Mouse (Mus musculus): ENCODE measurements at regions not wholly inside any gene's neighbourhood (a gene's known extent, or its start where the extent isn't known, plus 50 kb on each side); places are given as distances from the start of the nearest gene placed in this dataset.
A peak's percentile ranks its signal among the peaks of the same experiment; 100 is the strongest.

- no peaks in the 10 kb centered on the region for H3K27me3 ChIP-seq (replicated peaks)
- no peaks in the 10 kb centered on the region for H3K79me2 ChIP-seq (replicated peaks; ENCODE audit: control insufficient read depth, extremely low read depth, insufficient read depth, poor library complexity, severe bottlenecking)
- DNase-seq (ENCODE audit: extremely low read depth) = no peak
- no peaks in the 10 kb centered on the region for H3K36me3 ChIP-seq (replicated peaks in 1 of 2; ENCODE audit: control insufficient read depth in 1 of 2, insufficient read depth in 1 of 2, low read length in 1 of 2)
- H3K9ac ChIP-seq (ENCODE audit: insufficient read depth, low read depth) = no peak overlapping the region
- H3K4me1 ChIP-seq (ENCODE audit: control insufficient read depth in 1 of 2, insufficient read depth in 2 of 2) = peaks cover 5 to 26% of the 10 kb centered on the region in 2 experiments; a peak in 3 of 4 replicates
- H3K4me2 ChIP-seq (ENCODE audit: insufficient read depth, low read depth, poor library complexity, severe bottlenecking) = no peak overlapping the region
- dilution Hi-C loops (cut with MboI; ENCODE audit: extremely low pct_ligation_motif_present, extremely low pct_unique_long_range_greater_than_20kb, low sequenced_read_pairs) = no loop called here
- no peak for TF ChIP-seq ZKSCAN1 (IDR thresholded peaks at IDR 0.05; ENCODE audit: borderline replicate concordance, low read depth, low read length)
- no peak for TF ChIP-seq ZC3H11A (IDR thresholded peaks at IDR 0.05; ENCODE audit: low read depth, low read length)
- TF ChIP-seq JUN (IDR thresholded peaks at IDR 0.05; ENCODE audit: insufficient read depth, low read depth, low read length) = no peak
- no peak for TF ChIP-seq MXI1 (IDR thresholded peaks at IDR 0.05; ENCODE audit: low read depth, low read length)
- TF ChIP-seq E2F4 (IDR thresholded peaks at IDR 0.05; ENCODE audit: insufficient replicate concordance, low read depth, low read length) = no peak
- TF ChIP-seq NELFE (IDR thresholded peaks at IDR 0.05; ENCODE audit: low read depth, low read length) = no peak
- TF ChIP-seq TCF12 (IDR thresholded peaks at IDR 0.05; ENCODE audit: low read depth, low read length) = no peak
- TF ChIP-seq CHD1 (IDR thresholded peaks at IDR 0.05; ENCODE audit: low read depth, low read length) = no peak
- no peak for TF ChIP-seq RAD21 (IDR thresholded peaks at IDR 0.05; ENCODE audit: low read depth, low read length)
- no peak for TF ChIP-seq SMC3 (IDR thresholded peaks at IDR 0.05; ENCODE audit: low read depth, low read length)
- no peak for TF ChIP-seq RCOR1 (conservative IDR thresholded peaks at IDR 0.05; ENCODE audit: low read depth, low read length)
- TF ChIP-seq PAX5 (IDR thresholded peaks at IDR 0.05; ENCODE audit: low read length) = no peak
- no peak for TF ChIP-seq MAZ (IDR thresholded peaks at IDR 0.05; ENCODE audit: low read depth, low read length)
- no peak for TF ChIP-seq MYC (IDR thresholded peaks at IDR 0.05; ENCODE audit: low read depth, low read length)
- no peak for TF ChIP-seq ETS1 (conservative IDR thresholded peaks at IDR 0.05; ENCODE audit: low read depth, low read length)
- TF ChIP-seq JUND (conservative IDR thresholded peaks at IDR 0.05; ENCODE audit: low read depth, low read length) = no peak
- no peak for TF ChIP-seq POLR2AphosphoS2 (IDR thresholded peaks at IDR 0.05; ENCODE audit: low read depth, low read length)
- TF ChIP-seq TBP (conservative IDR thresholded peaks at IDR 0.05; ENCODE audit: low read depth, low read length) = no peak
- TF ChIP-seq ELF1 (IDR thresholded peaks at IDR 0.05; ENCODE audit: low read depth, low read length) = no peak
- no peak overlapping the region for H3K27ac ChIP-seq (ENCODE audit: insufficient read depth, low read depth)
- no peak overlapping the region for H3K4me3 ChIP-seq (replicated peaks in 1 of 3; ENCODE audit: low read depth in 2 of 3, low read length in 2 of 3, poor library complexity in 1 of 3)
- in situ Hi-C loops (cut with MboI; ENCODE audit: low pct_ligation_motif_present, low pct_unique_long_range_greater_than_20kb, low sequenced_read_pairs) = no loop called here
- H3K9me3 ChIP-seq (replicated peaks; ENCODE audit: low read length) = peaks cover 5% of the 10 kb centered on the region
Observed at GRCm38 (mm10) chr15:62787753-62788152, 1057.2 kb downstream of the Gsdmc2 start.

- DNase-seq (ENCODE audit: extremely low read depth) = peak; percentile 47
- Histone ChIP-seq H3K36me3 (replicated peaks in 1 of 2; ENCODE audit: control insufficient read depth in 1 of 2, insufficient read depth in 1 of 2, low read length in 1 of 2) (no peaks in the 10 kb centered on the region), H3K27me3 (replicated peaks) (no peaks in the 10 kb centered on the region), H3K4me1 (ENCODE audit: control insufficient read depth in 1 of 2, insufficient read depth in 2 of 2) (peaks cover 5 to 26% of the 10 kb centered on the region in 2 experiments; a peak in 3 of 4 replicates), H3K27ac (ENCODE audit: insufficient read depth, low read depth) (no peak overlapping the region), H3K4me3 (replicated peaks in 1 of 3; ENCODE audit: low read depth in 2 of 3, low read length in 2 of 3, poor library complexity in 1 of 3) (no peak overlapping the region), H3K9me3 (replicated peaks; ENCODE audit: low read length) (peaks cover 6% of the 10 kb centered on the region), H3K79me2 (replicated peaks; ENCODE audit: control insufficient read depth, extremely low read depth, insufficient read depth, poor library complexity, severe bottlenecking) (no peaks in the 10 kb centered on the region), H3K9ac (ENCODE audit: insufficient read depth, low read depth) (no peak overlapping the region), H3K4me2 (ENCODE audit: insufficient read depth, low read depth, poor library complexity, severe bottlenecking) (peak overlapping the region; percentile 46)
- in situ Hi-C loops (cut with MboI; ENCODE audit: low pct_ligation_motif_present, low pct_unique_long_range_greater_than_20kb, low sequenced_read_pairs) = no loop called here
- TF ChIP-seq MEF2A (IDR thresholded peaks at IDR 0.05; ENCODE audit: borderline replicate concordance, low read depth, low read length) (peak; percentile 18; the same call in 1 of the 2 replicates), POLR2A (IDR thresholded peaks at IDR 0.05; ENCODE audit: low read depth, low read length) (no peak), CTCF (conservative IDR thresholded peaks at IDR 0.05 in 1 of 2, IDR thresholded peaks at IDR 0.05 in 1 of 2; ENCODE audit: low read depth in 2 of 2, low read length in 2 of 2) (no peak), EP300 (IDR thresholded peaks at IDR 0.05; ENCODE audit: low read length) (peak; percentile 55; the same call in 1 of the 2 replicates), TBP (conservative IDR thresholded peaks at IDR 0.05; ENCODE audit: low read depth, low read length) (no peak), ZMIZ1 (IDR thresholded peaks at IDR 0.05; ENCODE audit: low read depth, low read length) (no peak), IRF4 (IDR thresholded peaks at IDR 0.05; ENCODE audit: low read depth, low read length) (peak; percentile 64)
- dilution Hi-C loops (cut with MboI; ENCODE audit: extremely low pct_ligation_motif_present, extremely low pct_unique_long_range_greater_than_20kb, low sequenced_read_pairs) = no loop called here
Observed at GRCm38 (mm10) chr15:62786315-62786714, 1058.7 kb downstream of the Gsdmc2 start.
